Mouse (Mus musculus): Measurements from ENCODE around the gene Fyn. TPM values are rescaled to one million over a fixed set of nuclear protein-coding genes. Genes with fewer than 3 reads are reported as not detected.

Fyn gene
- polyA plus RNA-seq, 1 experiment from 2014 or later: 11.2 TPM

GRCm38 (mm10) chr10:39345921-39346320, 22.7 kb upstream of the Fyn start:
- no peak overlapping the region for H3K4me2 ChIP-seq
- no peak overlapping the region for H3K4me3 ChIP-seq
- H3K9me3 ChIP-seq: no peaks in the 10 kb centered on the region
- no peak overlapping the region for H3K27ac ChIP-seq (replicated peaks)
- 79% methylated on average over 1 of the region's 1 CpGs for WGBS
- no peaks in the 10 kb centered on the region for H3K4me1 ChIP-seq
- H3K9ac ChIP-seq: no peak overlapping the region
- no peaks in the 10 kb centered on the region for H3K27me3 ChIP-seq (replicated peaks)
- no peaks in the 10 kb centered on the region for H3K36me3 ChIP-seq
- no peak for ATAC-seq (ENCODE audit: extremely low read depth, insufficient number of reproducible peaks, low FRiP score, low TSS enrichment)

DNA sequence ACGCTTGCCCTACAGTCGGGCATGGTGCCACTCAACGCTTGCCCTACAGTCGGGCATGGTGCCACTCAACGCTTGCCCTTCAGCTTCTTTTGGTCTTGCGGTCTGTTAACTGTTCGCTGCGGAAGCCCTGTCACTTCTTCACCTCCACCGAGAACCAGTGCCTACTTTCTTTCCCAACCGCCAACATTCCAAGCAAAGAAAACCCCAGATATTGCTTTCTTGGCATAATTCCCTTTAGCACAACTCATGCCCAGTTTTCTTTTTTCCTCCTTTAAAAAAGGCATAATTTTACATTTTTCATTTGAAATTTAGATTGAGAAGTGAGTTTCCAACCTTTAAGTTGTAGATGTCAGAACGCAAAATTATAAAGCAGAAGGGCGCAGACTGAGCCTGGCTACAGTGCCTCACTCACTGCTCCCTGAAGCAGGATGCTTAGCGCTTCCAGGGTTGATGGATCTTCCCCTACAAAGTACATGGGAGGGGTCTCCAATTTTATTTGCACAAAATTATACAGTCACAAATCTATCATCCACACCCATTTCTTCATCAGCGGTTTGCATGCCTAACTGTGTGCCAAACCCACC, 18.8 kb upstream of the Fyn start:
- 89% methylated on average over 14 of the region's 14 CpGs for WGBS
- Histone ChIP-seq H3K4me3 (no peak overlapping the region), H3K27me3 (replicated peaks) (0 out of 2 replicates have a peak, but pooled peaks cover 3% of the 10 kb centered on the region), H3K9ac (no peak overlapping the region), H3K4me1 (no peaks in the 10 kb centered on the region), H3K27ac (replicated peaks) (no peak overlapping the region), H3K36me3 (no peaks in the 10 kb centered on the region), H3K4me2 (no peak overlapping the region), H3K9me3 (no peaks in the 10 kb centered on the region)
- ATAC-seq (ENCODE audit: extremely low read depth, insufficient number of reproducible peaks, low FRiP score, low TSS enrichment): no peak

DNA sequence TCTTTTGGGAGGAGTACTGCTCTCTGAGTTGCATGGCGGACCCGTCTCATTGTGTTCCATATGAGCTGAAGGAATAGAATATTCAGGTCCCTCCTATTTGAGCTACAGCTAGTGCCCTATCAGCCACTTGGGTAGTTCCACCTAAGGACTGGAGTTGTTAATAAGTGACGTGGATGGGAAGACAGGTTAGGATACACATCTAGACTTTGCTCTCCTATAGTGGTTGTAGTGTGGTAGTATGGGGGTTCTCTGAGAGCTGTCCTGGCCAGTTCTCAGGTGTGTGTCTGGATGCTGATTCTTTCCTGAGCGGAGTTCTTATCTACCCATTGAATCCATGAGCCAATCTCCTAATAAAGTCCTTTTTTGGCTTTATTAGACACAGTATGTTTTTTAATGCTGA, 4.5 kb upstream of the Fyn start:
- no peaks in the 10 kb centered on the region for H3K9me3 ChIP-seq
- H3K27me3 ChIP-seq (replicated peaks): no peaks in the 10 kb centered on the region
- H3K36me3 ChIP-seq: no peaks in the 10 kb centered on the region
- ATAC-seq (ENCODE audit: extremely low read depth, insufficient number of reproducible peaks, low FRiP score, low TSS enrichment): no peak
- no peak overlapping the region for H3K9ac ChIP-seq
- peaks cover 13% of the 10 kb centered on the region for H3K4me1 ChIP-seq
- WGBS: 80% methylated on average over 4 of the region's 4 CpGs
- no peak overlapping the region for H3K27ac ChIP-seq (replicated peaks)
- no peak overlapping the region for H3K4me3 ChIP-seq
- H3K4me2 ChIP-seq: no peak overlapping the region

- Histone ChIP-seq H3K9ac (peak overlapping the region; percentile 88), H3K36me3 (no peaks in the 10 kb centered on the region), H3K4me3 (peak overlapping the region; percentile 82), H3K9me3 (no peaks in the 10 kb centered on the region), H3K4me1 (peaks cover 52% of the 10 kb centered on the region), H3K27me3 (replicated peaks) (no peaks in the 10 kb centered on the region), H3K27ac (replicated peaks) (peak overlapping the region; percentile 89), H3K4me2 (peak overlapping the region; percentile 83)
- WGBS: 1% methylated on average over 36 of the region's 44 CpGs
- ATAC-seq (ENCODE audit: extremely low read depth, insufficient number of reproducible peaks, low FRiP score, low TSS enrichment): peak; percentile 96
Observed at GRCm38 (mm10) chr10:39369502-39369931, 862 bp downstream of the Fyn start.

DNA sequence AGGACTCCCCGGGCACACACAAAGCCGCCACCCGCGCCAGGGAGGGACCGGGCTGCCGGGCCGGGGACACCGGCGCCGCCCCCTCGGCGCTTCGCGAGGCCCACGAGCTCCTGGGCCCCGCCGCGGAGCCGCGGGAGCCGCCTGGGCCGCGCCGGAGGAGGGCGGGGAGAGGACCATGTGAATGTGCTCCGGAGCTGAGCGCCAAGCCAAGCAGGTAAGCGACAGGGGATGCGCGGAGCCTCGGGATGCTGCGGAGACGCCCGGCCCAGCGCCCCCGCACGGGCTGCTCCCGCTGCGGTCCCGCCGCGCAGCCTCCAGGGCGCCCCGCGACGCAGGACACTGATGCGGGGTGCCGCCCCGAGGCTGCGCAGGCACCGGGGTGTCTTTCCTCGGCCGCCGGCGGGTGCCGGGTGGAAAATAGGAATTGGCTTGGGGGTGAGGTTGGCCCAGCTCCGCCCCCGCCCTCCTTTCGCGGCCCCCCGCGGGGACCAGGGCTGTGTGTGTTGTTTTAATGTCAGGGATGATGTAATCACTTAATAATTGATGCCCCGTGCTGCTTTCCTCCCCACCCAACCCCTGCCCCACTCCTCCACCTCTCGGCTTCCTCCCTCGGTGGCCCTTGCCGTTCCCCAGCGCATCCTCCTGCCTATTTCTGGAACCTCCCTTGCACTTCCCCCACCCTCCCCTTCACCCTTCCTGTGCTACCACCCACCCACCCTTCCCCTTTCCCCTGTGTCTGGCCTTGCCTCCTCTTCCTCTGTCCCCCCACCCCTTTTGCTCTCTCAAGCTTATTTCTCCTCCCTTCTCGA, 1.5 kb downstream of the Fyn start:
- Histone ChIP-seq H3K4me2 (peak overlapping the region; percentile 83), H3K27me3 (replicated peaks) (no peaks in the 10 kb centered on the region), H3K4me3 (peak overlapping the region; percentile 82), H3K36me3 (no peaks in the 10 kb centered on the region), H3K9ac (peak overlapping the region; percentile 88), H3K9me3 (no peaks in the 10 kb centered on the region), H3K4me1 (peaks cover 52% of the 10 kb centered on the region), H3K27ac (replicated peaks) (peak overlapping the region; percentile 89)
- WGBS: under 1% methylated on average over 55 of the region's 68 CpGs
- peak; percentile 39 for ATAC-seq (ENCODE audit: extremely low read depth, insufficient number of reproducible peaks, low FRiP score, low TSS enrichment)

DNA sequence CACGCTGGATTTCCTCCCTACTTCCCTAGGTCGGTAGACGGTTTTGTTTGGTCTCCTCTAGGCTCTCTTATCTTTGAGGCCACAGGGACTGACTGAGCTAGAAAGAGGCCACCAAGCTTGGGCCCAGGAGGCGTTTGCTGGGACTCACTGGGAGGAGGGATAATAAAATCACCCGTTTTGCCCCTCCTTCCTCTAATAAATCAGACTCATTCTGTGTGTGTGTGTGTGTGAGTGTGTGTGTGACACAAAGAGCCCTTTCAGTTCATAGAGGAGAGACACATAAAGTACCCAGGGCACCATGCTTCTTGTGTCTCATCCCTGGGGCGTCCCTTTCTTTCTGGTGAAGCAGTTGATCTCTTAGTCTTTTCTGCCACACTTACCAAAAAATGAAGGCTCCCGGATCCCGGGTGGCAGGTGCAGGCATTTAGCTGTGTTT, 2.1 kb downstream of the Fyn start:
- H3K4me2 ChIP-seq: peak overlapping the region; percentile 83
- peaks cover 53% of the 10 kb centered on the region for H3K4me1 ChIP-seq
- H3K9ac ChIP-seq: peak overlapping the region; percentile 88
- peak overlapping the region; percentile 82 for H3K4me3 ChIP-seq
- WGBS: 12% methylated on average over 8 of the region's 8 CpGs
- ATAC-seq (ENCODE audit: extremely low read depth, insufficient number of reproducible peaks, low FRiP score, low TSS enrichment): no peak
- no peaks in the 10 kb centered on the region for H3K27me3 ChIP-seq (replicated peaks)
- H3K9me3 ChIP-seq: no peaks in the 10 kb centered on the region
- no peaks in the 10 kb centered on the region for H3K36me3 ChIP-seq
- H3K27ac ChIP-seq (replicated peaks): peak overlapping the region; percentile 89

GRCm38 (mm10) chr10:39371467-39371866, 2.8 kb downstream of the Fyn start:
- peaks cover 57% of the 10 kb centered on the region for H3K4me1 ChIP-seq
- ATAC-seq (ENCODE audit: extremely low read depth, insufficient number of reproducible peaks, low FRiP score, low TSS enrichment): no peak
- peak overlapping the region; percentile 82 for H3K4me3 ChIP-seq
- peak overlapping the region; percentile 89; the same call in 1 of the 2 replicates for H3K27ac ChIP-seq (replicated peaks)
- no peaks in the 10 kb centered on the region for H3K9me3 ChIP-seq
- H3K4me2 ChIP-seq: peak overlapping the region; percentile 83
- no peaks in the 10 kb centered on the region for H3K36me3 ChIP-seq
- 57% methylated on average over 2 of the region's 2 CpGs for WGBS
- H3K9ac ChIP-seq: peak overlapping the region; percentile 88
- H3K27me3 ChIP-seq (replicated peaks): no peaks in the 10 kb centered on the region

DNA sequence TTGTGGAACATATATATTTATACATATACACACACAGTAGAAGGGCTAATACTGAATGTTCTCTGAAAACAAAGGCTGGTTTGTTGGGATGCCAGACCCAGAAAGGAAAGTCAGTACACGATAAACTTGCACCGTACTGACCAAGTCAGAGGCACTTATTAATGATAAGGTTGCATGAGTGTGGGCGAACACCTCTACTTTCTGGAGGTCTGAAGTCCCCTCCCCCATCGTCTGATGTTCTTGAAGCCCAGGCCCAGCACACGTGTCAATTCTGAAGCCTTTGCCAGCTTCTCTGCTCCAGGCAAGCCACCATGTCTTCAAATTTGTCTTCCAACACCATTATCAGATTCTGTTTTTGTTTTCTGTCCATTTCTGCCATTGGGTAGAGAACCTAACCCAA, 3.3 kb downstream of the Fyn start:
- Histone ChIP-seq H3K27ac (replicated peaks) (no peak overlapping the region), H3K27me3 (replicated peaks) (no peaks in the 10 kb centered on the region), H3K9me3 (no peaks in the 10 kb centered on the region), H3K4me1 (peaks cover 62% of the 10 kb centered on the region), H3K4me2 (peak overlapping the region; percentile 83), H3K9ac (0 out of 2 replicates have a peak overlapping the region, but pooled peaks have one; percentile 88), H3K4me3 (peak overlapping the region; percentile 82; the same call in 1 of the 2 replicates), H3K36me3 (no peaks in the 10 kb centered on the region)
- no peak for ATAC-seq (ENCODE audit: extremely low read depth, insufficient number of reproducible peaks, low FRiP score, low TSS enrichment)
- WGBS: 49% methylated on average over 5 of the region's 5 CpGs

DNA sequence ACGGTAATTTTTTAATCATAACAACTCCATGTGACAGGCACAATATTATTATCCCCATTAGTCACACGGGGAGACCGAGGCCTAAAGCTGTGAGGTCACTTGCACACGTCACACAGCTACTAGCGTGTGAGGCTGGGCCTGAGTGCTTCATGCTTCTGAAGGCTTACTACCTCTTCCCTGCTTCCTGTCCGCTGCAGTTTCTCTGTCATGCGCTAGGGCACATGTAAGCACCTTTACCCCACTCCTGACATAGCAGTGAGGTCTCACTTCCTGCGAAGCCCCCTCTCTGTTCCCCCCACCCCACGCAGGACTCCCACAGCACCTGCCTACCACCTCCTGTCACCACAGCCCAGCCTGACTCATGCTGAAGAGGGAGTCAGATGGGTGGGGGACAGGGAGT, 8.0 kb downstream of the Fyn start:
- no peaks in the 10 kb centered on the region for H3K36me3 ChIP-seq
- H3K4me2 ChIP-seq: no peak overlapping the region
- H3K27me3 ChIP-seq (replicated peaks): no peaks in the 10 kb centered on the region
- no peaks in the 10 kb centered on the region for H3K9me3 ChIP-seq
- no peak overlapping the region for H3K4me3 ChIP-seq
- no peak overlapping the region for H3K27ac ChIP-seq (replicated peaks)
- H3K9ac ChIP-seq: no peak overlapping the region
- peaks cover 54% of the 10 kb centered on the region for H3K4me1 ChIP-seq
- WGBS: 76% methylated on average over 9 of the region's 9 CpGs
- no peak for ATAC-seq (ENCODE audit: extremely low read depth, insufficient number of reproducible peaks, low FRiP score, low TSS enrichment)

DNA sequence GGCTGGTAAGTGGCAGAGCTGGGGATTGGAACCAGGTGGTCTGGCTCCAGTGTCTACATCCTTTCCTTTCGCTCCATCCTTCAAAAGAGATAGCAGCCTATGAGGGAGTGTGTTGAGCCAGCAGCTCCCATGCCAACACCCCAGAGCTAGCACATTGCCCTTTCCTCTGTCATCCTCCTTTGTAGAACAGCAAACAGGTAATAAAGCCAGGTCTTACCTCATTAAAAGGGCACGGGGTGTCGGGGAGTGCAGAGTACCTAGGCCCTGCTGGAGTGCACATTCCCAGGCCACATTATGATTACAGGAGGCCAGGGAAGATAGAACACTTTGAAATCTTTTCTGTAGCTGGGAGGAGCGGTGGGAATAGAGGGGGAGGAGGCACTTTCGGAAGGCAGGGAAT, 8.6 kb downstream of the Fyn start:
- H3K9me3 ChIP-seq: no peaks in the 10 kb centered on the region
- H3K4me1 ChIP-seq: peaks cover 48% of the 10 kb centered on the region
- no peak for ATAC-seq (ENCODE audit: extremely low read depth, insufficient number of reproducible peaks, low FRiP score, low TSS enrichment)
- no peaks in the 10 kb centered on the region for H3K27me3 ChIP-seq (replicated peaks)
- no peak overlapping the region for H3K4me3 ChIP-seq
- WGBS: 66% methylated on average over 5 of the region's 5 CpGs
- no peak overlapping the region for H3K27ac ChIP-seq (replicated peaks)
- no peak overlapping the region for H3K4me2 ChIP-seq
- H3K9ac ChIP-seq: no peak overlapping the region
- H3K36me3 ChIP-seq: no peaks in the 10 kb centered on the region

- H3K4me3 ChIP-seq: no peak overlapping the region
- 54% methylated on average over 8 of the region's 8 CpGs for WGBS
- no peak overlapping the region for H3K9ac ChIP-seq
- no peak for ATAC-seq (ENCODE audit: extremely low read depth, insufficient number of reproducible peaks, low FRiP score, low TSS enrichment)
- H3K27me3 ChIP-seq (replicated peaks): no peaks in the 10 kb centered on the region
- peaks cover 47% of the 10 kb centered on the region for H3K4me1 ChIP-seq
- H3K4me2 ChIP-seq: no peak overlapping the region
- no peak overlapping the region for H3K27ac ChIP-seq (replicated peaks)
- no peaks in the 10 kb centered on the region for H3K9me3 ChIP-seq
- H3K36me3 ChIP-seq: no peaks in the 10 kb centered on the region
Observed at GRCm38 (mm10) chr10:39378025-39378603, 9.5 kb downstream of the Fyn start.

Measured in heart, embryonic 13.5 days (tissue).